Mouse (Mus musculus): ENCODE measurements around the gene A2ml1. TPM values are rescaled to one million over a fixed set of nuclear protein-coding genes. Genes with fewer than 3 reads are reported as not detected.

Gene A2ml1
- polyA plus RNA-seq, 1 experiment: not detected

DNA sequence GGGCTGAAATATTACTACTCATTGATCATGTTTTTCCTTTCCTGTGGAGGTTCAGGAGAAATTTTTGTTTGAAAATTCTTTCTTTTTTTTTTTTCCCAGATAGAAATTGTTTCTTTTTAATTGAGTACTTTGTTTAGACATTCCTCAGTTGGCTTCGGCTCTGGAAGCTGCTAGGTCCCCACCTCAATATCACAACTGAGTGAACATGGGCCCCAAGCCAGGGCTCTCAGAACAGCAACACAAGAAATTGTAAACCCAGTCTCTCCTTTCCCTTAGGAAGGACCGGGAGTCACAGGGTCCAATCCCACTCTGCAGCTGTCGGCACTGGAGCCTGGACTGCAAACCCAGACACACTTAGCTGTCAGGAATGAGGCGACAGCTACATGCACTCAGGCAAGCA, 52.9 kb downstream of the A2ml1 start:
- no peak overlapping the region for H3K27ac ChIP-seq (ENCODE audit: insufficient read depth, low read length)
- TF ChIP-seq CTCF (IDR thresholded peaks at IDR 0.05; ENCODE audit: extremely low read depth, insufficient read depth, insufficient read length, insufficient replicate concordance) (no peak), POLR2A (IDR thresholded peaks at IDR 0.05; ENCODE audit: low read depth, low read length) (no peak)
- no peak for DNase-seq (ENCODE audit: low read depth in 1 of 2, low spot score in 2 of 2)
- no peaks in the 10 kb centered on the region; the same call in 1 of the 2 replicates for H3K27me3 ChIP-seq (ENCODE audit: control insufficient read depth, insufficient read depth, low read length)
- 84% methylated on average over 4 of the region's 4 CpGs for WGBS
- H3K4me3 ChIP-seq (ENCODE audit: extremely low read depth, insufficient read depth, insufficient read length): no peak overlapping the region
- H3K4me1 ChIP-seq (ENCODE audit: control insufficient read depth, insufficient read depth, insufficient read length): no peaks in the 10 kb centered on the region
- no peaks in the 10 kb centered on the region for H3K36me3 ChIP-seq (ENCODE audit: control insufficient read depth, insufficient read depth, low read length)

DNA sequence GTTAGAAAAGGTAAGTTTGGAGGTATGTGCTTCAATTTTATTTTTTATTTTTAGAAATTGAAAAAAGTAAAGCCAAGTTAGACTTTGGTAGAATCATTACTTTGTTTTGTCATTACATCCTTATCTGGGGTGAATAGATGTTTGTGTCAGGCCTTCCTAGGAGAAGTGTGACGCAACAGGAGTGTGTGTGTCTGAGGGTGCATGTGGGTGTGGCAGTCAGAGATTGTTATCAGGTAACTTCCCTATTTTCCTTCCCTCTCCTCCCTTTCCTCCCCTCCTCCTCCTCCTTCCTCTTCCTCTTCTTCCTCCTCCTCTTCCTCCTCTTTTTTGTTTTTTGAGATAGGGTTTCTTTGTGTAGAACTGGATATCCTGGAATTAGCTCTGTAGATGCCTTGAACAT, 54.3 kb downstream of the A2ml1 start:
- no peaks in the 10 kb centered on the region for H3K36me3 ChIP-seq (ENCODE audit: control insufficient read depth, insufficient read depth, low read length)
- H3K4me3 ChIP-seq (ENCODE audit: extremely low read depth, insufficient read depth, insufficient read length): no peak overlapping the region
- TF ChIP-seq POLR2A (IDR thresholded peaks at IDR 0.05; ENCODE audit: low read depth, low read length) (no peak), CTCF (IDR thresholded peaks at IDR 0.05; ENCODE audit: extremely low read depth, insufficient read depth, insufficient read length, insufficient replicate concordance) (no peak)
- no peaks in the 10 kb centered on the region for H3K4me1 ChIP-seq (ENCODE audit: control insufficient read depth, insufficient read depth, insufficient read length)
- H3K27me3 ChIP-seq (ENCODE audit: control insufficient read depth, insufficient read depth, low read length): no peaks in the 10 kb centered on the region
- DNase-seq (ENCODE audit: low read depth in 1 of 2, low spot score in 2 of 2): no peak
- H3K27ac ChIP-seq (ENCODE audit: insufficient read depth, low read length): no peak overlapping the region
- WGBS: 33% methylated on average over 1 of the region's 1 CpGs

DNA sequence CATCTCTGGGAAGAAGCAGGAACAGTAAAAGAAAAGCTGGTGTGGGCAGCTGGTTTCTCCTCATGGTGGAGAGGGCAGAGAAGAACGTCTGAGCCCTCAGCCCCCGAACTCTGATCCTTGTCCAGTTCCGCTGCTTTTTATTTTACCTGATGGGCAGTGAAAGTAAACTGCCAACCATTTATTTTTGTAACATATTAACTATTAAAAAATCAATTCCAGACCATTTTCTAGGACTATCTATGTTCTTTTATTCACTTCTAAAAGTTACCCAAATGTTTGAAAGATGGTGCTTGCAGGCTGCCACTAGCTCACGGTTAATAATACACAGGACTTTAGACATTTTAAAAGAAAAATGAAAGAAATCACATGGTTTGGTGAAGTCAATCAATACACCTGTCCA, 54.8 kb downstream of the A2ml1 start, which contains the start of gene Pzp:
Gene Pzp, minus strand, starts transcription at position 120 of the 400 bp plus-strand sequence.
- H3K4me1 ChIP-seq (ENCODE audit: control insufficient read depth, insufficient read depth, insufficient read length): no peaks in the 10 kb centered on the region
- WGBS: 86% methylated on average over 4 of the region's 4 CpGs
- DNase-seq (ENCODE audit: low read depth in 1 of 2, low spot score in 2 of 2): no peak
- no peaks in the 10 kb centered on the region for H3K36me3 ChIP-seq (ENCODE audit: control insufficient read depth, insufficient read depth, low read length)
- no peaks in the 10 kb centered on the region for H3K27me3 ChIP-seq (ENCODE audit: control insufficient read depth, insufficient read depth, low read length)
- TF ChIP-seq CTCF (IDR thresholded peaks at IDR 0.05; ENCODE audit: extremely low read depth, insufficient read depth, insufficient read length, insufficient replicate concordance) (no peak), POLR2A (IDR thresholded peaks at IDR 0.05; ENCODE audit: low read depth, low read length) (no peak)
- H3K27ac ChIP-seq (ENCODE audit: insufficient read depth, low read length): no peak within 1 kb of the TSS
- H3K4me3 ChIP-seq (ENCODE audit: extremely low read depth, insufficient read depth, insufficient read length): no peak within 1 kb of the TSS

DNA sequence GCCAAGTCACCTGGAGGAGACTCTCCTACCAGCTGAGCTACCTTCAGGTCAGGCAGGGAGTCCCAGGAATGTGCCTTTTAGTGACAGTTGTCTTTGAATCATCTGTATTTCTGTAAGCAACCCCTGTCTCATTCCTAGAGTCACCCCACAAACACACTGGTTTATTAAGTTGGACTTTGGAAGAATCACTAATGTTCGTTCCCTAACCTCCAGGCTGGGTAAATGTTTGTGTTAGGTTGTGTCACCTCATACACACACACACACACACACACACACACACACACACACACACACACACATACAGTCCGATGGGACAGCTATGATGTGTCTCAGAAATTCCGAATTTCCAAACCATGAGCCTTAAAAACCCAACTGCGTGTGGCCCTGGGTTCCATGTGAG, 55.6 kb downstream of the A2ml1 start:
- no peak overlapping the region for H3K4me3 ChIP-seq (ENCODE audit: extremely low read depth, insufficient read depth, insufficient read length)
- 89% methylated on average over 4 of the region's 4 CpGs for WGBS
- H3K27ac ChIP-seq (ENCODE audit: insufficient read depth, low read length): no peak overlapping the region

DNA sequence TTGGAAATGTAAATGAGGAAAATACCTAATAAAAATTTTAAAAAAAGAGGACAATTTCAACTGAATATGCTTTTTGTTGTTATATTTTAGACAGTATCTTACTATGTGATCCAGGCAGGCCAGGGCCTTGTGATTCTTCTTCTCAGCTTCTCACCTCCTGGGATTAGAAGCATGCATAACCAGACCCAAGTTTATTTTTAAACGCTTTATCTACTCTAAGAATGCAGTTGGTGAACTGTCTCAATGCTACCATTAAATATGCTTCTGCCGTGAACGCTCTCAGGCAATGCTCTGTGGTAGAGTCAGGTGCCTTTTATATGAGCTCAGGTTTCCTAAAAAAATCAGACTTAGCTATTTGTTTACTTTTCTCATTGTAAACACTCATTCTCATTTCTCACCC, 58.0 kb downstream of the A2ml1 start:
- WGBS: 90% methylated on average over 3 of the region's 3 CpGs
- TF ChIP-seq POLR2A (IDR thresholded peaks at IDR 0.05; ENCODE audit: low read depth, low read length) (no peak), CTCF (IDR thresholded peaks at IDR 0.05; ENCODE audit: extremely low read depth, insufficient read depth, insufficient read length, insufficient replicate concordance) (no peak)
- Histone ChIP-seq H3K27ac (ENCODE audit: insufficient read depth, low read length) (no peak overlapping the region), H3K27me3 (ENCODE audit: control insufficient read depth, insufficient read depth, low read length) (no peaks in the 10 kb centered on the region), H3K36me3 (ENCODE audit: control insufficient read depth, insufficient read depth, low read length) (no peaks in the 10 kb centered on the region), H3K4me3 (ENCODE audit: extremely low read depth, insufficient read depth, insufficient read length) (no peak overlapping the region), H3K4me1 (ENCODE audit: control insufficient read depth, insufficient read depth, insufficient read length) (no peaks in the 10 kb centered on the region)
- DNase-seq (ENCODE audit: low read depth in 1 of 2, low spot score in 2 of 2): no peak

More for the DNA sequence above, 55.6 kb downstream of the A2ml1 start:
- DNase-seq (ENCODE audit: low read depth in 1 of 2, low spot score in 2 of 2): no peak
- no peaks in the 10 kb centered on the region for H3K36me3 ChIP-seq (ENCODE audit: control insufficient read depth, insufficient read depth, low read length)
- no peaks in the 10 kb centered on the region for H3K27me3 ChIP-seq (ENCODE audit: control insufficient read depth, insufficient read depth, low read length)
- no peaks in the 10 kb centered on the region for H3K4me1 ChIP-seq (ENCODE audit: control insufficient read depth, insufficient read depth, insufficient read length)
- TF ChIP-seq CTCF (IDR thresholded peaks at IDR 0.05; ENCODE audit: extremely low read depth, insufficient read depth, insufficient read length, insufficient replicate concordance) (no peak), POLR2A (IDR thresholded peaks at IDR 0.05; ENCODE audit: low read depth, low read length) (no peak)

DNA sequence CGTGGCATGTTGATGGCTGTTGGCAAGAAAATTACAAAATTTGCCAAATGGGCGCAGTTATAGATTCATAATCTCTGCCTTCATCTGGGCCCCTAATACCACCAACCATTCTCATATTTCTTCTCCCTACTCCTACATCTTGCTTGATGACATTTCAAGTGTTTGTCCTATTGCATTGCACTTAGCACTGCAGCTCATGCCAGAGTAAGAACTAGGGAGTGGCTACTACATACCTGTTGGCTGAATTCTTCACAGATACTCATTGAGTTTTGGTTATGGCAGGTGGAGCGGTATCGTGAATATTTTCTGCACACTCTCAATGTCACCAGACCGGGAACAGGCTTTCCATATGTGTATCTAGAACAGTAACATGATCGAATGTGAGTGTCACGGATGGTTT, 62.2 kb downstream of the A2ml1 start:
- H3K27ac ChIP-seq (ENCODE audit: insufficient read depth, low read length): no peak overlapping the region
- H3K36me3 ChIP-seq (ENCODE audit: control insufficient read depth, insufficient read depth, low read length): no peaks in the 10 kb centered on the region
- no peak for DNase-seq (ENCODE audit: low read depth in 1 of 2, low spot score in 2 of 2)
- H3K4me3 ChIP-seq (ENCODE audit: extremely low read depth, insufficient read depth, insufficient read length): no peak overlapping the region
- H3K4me1 ChIP-seq (ENCODE audit: control insufficient read depth, insufficient read depth, insufficient read length): no peaks in the 10 kb centered on the region
- TF ChIP-seq CTCF (IDR thresholded peaks at IDR 0.05; ENCODE audit: extremely low read depth, insufficient read depth, insufficient read length, insufficient replicate concordance): no peak
- no peak for TF ChIP-seq POLR2A (IDR thresholded peaks at IDR 0.05; ENCODE audit: low read depth, low read length)
- 93% methylated on average over 7 of the region's 7 CpGs for WGBS
- H3K27me3 ChIP-seq (ENCODE audit: control insufficient read depth, insufficient read depth, low read length): no peaks in the 10 kb centered on the region

DNA sequence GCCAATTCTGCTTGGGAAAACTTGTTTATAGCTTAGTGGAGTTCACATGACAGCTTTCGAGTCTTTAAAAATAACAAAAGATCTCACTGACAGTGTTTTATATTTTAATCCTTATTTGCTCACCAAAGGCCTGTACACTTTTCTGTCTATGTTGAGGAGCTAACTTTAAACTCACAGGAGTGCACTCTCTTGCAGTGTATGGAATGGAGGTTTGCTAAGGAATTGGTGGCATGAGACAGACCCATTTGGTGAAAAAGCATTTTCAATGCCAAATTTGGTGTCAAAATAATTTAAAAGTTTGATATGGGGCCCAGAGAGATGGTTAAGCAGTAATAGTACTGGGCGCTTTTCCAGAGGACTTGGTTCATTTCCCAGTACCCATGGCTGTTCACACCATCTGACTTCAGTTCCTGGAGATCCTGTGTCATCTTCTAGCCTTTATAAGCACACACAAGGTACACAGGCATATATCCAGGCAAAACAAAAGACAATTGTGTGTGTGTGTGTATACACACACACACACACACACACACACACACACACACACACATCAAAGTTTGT, 75.7 kb downstream of the A2ml1 start:
- no peak overlapping the region for H3K4me3 ChIP-seq (ENCODE audit: extremely low read depth, insufficient read depth, insufficient read length)
- no peak for DNase-seq (ENCODE audit: low read depth in 1 of 2, low spot score in 2 of 2)
- H3K27me3 ChIP-seq (ENCODE audit: control insufficient read depth, insufficient read depth, low read length): no peaks in the 10 kb centered on the region
- WGBS: 87% methylated on average over 2 of the region's 2 CpGs
- no peak for TF ChIP-seq POLR2A (IDR thresholded peaks at IDR 0.05; ENCODE audit: low read depth, low read length)
- no peak for TF ChIP-seq CTCF (IDR thresholded peaks at IDR 0.05; ENCODE audit: extremely low read depth, insufficient read depth, insufficient read length, insufficient replicate concordance)
- H3K4me1 ChIP-seq (ENCODE audit: control insufficient read depth, insufficient read depth, insufficient read length): no peaks in the 10 kb centered on the region
- no peaks in the 10 kb centered on the region for H3K36me3 ChIP-seq (ENCODE audit: control insufficient read depth, insufficient read depth, low read length)
- H3K27ac ChIP-seq (ENCODE audit: insufficient read depth, low read length): no peak overlapping the region
